Mouse (Mus musculus) ES-CJ7 (cell line): ENCODE results near the gene Tmem135.
"Not testable (repeated sequence)": the region's sequence is repeated elsewhere in the genome, so short reads cannot be mapped to it uniquely, and the experiment has no call there.

ENCODE experiments used
- DNase-seq: peaks from one replicate; pipeline ENCODE4 v3.0.0; 2011; ENCODE audit warnings: low read depth, low spot score

Tmem135 gene

DNA sequence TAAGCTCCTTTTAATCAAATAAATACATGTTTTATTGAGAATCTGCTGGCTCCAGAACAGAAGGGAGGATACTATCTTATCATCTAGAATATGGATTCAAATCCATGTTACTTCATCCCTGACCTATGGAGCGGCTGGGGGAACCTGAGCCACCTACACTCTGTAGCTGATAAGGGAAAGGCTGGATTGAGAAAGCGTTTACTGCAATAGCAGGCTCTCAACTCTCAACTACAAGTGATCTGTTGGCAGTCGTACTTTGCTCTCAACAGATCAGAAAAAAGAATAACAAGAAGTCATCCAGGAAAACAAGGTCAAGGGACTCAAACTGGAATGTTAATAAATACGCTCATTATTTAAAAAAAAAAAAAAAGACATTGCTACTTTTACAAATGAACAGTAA, 77.3 kb downstream of the Tmem135 start:
- no peak for DNase-seq

DNA sequence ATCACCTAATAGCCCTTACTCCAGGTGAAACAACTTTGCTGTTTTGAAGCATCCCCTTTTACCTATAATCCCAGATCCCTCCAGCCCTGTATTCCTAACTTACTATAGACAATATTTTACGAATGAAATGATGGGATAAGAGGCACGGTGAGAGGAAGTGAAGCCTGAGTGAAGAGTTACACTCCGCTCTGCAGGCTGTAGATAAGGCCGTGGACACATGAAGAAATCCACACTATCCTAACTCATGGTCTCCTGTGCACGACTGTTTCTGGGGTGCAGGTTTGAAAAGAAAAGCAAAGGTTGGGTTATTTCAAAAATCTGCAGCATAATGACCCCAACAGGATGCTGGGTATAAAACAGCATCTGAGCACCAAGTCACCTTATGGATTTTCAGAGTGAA, 77.8 kb downstream of the Tmem135 start:
- DNase-seq, result no peak

DNA sequence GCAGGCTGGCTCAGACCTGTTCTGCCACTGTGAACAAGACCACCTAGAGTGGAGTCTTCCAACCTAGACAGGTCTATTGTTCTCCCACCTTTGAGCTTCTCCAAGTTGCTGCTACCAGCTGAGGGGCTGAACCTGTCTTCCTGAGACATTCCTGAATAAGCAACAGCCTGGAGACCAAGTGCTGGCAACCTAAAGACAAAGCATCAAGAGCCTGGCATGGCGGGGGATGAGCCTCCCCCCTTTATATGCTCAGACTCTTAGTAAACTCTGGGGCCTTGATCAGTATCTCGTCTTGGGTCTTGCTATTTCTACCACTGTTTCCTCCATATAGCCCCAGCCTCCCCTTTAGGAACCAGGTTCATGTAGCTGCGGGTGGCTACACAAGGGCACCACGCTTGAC, 81.3 kb downstream of the Tmem135 start:
- DNase-seq, result peak; percentile 86

DNA sequence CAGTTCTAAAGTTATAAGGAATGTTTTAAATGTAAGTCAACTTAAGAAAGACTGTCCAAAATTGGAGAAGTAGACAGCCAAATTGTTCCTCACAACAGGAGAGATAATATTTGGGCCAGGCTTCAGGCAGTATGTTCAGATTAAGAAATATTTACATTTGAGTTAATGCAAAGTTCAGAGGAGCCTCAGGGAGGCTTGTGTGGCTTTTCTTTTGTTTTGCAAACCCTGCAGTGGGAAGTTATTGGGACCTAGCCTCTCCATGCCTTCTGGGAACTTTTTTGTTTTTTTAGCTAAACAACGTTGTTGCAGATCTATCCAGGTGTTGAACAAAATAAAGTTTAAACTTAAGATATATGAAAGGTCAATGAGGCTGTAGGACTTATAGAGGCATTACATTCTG, 84.7 kb downstream of the Tmem135 start:
- no peak for DNase-seq

DNA sequence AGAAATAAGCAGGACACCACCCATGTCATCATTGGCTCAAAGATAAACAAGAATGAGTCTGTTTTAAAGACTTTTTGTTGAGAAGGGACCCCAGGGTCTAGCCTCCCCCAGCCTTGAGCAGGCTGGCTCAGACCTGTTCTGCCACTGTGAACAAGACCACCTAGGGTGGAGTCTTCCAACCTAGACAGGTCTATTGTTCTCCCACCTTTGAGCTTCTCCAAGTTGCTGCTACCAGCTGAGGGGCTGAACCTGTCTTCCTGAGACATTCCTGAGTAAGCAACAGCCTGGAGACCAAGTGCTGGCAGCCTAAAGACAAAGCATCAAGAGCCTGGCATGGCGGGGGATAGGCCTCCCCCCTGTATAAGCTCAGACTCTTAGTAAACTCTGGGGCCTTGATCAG, 86.9 kb downstream of the Tmem135 start:
- peak; percentile 78 for DNase-seq

DNA sequence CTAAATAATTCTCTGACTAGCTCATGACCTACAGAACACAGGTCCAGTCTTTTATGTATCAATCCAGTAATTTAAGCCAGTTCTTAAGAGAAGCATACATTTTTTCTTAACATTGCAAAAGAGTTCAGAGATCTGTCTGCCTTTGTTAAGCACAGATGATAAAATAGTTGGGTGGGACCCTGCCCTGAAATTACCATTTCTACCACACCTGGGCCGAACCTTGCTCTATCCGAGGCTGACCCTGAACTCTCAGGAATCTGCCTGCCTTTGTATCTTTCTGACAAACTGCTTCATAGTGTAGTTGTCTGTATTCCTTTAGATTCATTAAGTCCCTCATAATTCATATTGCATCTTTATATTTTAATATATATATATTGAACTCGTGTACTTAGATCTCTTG, 87.9 kb downstream of the Tmem135 start:
- peak; percentile 57 for DNase-seq

DNA sequence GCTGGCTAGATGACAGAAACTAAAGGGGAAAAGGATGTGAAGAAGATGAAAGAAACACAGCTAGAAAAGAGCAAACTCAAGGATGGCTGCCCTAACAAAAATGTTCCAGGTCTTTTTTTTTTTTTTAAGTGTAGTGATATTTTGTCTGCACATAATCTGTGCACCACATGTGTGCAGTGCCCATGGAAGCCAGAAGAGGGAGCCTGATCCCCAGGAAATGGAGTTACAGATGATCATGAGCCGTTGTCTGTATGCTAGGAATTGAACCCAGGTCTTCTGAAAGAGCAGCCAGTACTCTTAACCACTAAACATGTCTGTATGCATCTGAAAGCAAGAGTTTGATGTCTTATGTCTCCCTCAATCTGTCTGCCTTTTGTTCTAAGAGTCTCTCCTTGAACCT, 92.5 kb downstream of the Tmem135 start:
- DNase-seq, result peak; percentile 56

DNA sequence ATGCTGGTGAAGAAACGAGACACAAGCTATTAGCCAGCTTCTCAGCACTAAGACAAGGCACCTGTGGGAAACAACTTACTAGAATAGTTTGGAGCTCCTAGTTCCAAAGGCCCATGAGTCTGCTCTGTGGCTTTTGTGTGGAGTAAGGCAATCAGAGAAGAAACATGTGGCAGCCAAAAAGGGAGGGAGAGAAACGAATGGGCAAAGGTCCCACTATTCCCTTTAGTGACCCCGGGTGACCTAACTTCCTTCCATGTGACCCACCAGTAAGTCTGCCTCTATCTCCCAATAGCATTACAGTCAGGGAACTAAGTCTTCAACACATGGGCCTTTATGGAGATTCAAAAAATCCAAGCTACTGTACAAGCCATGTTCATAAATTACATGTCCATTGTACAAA, 95.1 kb downstream of the Tmem135 start:
- DNase-seq, result no peak

DNA sequence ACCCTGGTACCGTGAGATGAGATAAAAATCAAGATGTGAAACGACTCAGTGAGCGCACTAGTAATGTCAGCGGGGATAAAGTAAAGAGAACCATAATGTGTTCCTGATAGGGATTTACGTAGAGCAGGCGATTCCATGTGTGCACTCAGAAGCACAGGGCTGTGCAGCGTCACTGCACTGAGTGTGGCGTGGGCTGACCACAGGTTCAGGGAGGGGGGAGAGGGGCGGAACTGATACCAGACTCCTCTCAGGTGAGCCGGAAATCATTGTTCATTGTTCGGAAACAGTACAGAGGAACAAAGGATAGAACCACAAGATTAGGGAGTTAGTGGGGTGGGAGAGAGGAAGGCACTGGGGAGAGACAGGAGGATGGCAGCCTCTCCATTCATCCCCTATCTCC, 95.8 kb downstream of the Tmem135 start:
- DNase-seq, result no peak

DNA sequence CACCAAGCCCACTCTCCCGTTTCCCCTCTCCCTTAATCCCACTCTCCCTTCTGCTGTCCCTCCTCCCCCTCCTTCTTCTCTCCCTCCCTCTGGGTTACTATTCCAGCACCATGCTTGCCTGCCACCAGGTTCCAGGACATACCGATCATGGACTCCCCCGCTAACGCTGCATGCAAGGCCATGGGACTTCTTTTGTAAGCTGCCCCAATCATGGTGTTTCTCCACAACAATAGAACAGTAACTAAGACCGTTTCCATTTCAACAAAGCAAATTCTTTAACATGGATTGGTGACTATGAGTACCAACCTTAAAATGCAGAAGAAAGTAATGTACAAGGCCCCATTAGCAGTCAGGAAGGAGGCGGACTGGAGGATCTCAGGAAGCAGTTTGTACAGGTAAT, 97.2 kb downstream of the Tmem135 start:
- DNase-seq, result no peak

DNA sequence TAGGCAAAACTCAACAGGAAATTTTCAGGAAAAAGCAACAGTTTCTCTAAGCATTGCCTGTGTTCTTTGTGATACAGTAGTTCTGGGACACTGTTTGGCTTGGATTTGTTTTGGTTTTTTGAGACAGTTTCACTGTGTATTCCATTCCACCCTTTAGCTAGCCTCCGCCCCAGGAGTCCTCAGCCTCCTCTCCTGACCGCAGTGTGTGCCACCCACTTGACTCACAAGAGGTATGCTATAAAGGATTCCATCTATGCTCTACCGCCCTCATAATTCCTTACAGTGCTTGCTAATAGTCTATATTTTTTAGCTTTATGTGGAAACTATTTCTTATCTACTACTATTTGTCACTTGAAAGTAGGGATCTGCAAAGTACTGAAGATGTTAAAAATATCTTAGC, 99.1 kb downstream of the Tmem135 start:
- no peak for DNase-seq

DNA sequence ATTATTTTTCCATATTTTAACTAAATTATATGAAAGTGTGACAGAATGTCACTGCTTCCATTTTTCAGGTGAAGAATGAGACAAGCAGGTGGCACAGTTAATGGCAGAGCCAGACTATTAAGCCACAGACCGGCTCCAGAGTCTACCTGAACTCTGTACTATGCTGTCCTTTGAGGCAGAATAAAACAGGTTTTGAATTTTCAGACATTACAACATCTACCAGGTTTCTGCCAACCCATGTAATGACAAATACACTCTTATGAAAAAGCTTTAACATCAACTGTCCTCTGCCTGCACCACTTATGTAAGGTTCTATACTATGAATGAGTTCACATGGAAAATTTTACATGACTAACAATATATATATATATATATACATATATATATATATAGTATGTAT, 100.3 kb downstream of the Tmem135 start:
- DNase-seq, result no peak

DNA sequence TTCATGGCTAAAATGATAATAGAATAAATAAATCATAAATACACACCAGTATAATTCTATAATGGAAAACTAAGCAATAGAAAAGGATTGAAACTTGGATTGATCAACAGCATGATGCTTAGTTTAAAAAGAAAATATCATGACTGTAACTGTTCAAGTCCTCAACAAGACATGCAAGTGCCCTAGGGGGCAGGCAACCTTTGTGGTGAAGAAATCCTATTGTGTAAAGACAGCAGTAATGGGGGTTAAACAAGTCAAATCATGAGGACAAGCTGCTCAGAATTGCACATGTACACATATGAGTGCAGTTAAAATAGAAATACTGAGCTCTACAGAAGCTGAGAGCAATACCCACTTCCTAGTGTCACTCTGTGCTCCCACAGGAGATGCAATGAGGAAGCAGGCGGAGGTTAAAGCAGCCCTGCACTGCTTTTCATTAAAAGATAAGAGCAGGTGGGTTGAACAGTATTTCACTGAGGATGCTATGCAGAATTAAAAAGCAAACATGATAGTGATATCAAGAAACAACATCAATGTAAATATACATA, 105.0 kb downstream of the Tmem135 start:
- DNase-seq, result no peak

DNA sequence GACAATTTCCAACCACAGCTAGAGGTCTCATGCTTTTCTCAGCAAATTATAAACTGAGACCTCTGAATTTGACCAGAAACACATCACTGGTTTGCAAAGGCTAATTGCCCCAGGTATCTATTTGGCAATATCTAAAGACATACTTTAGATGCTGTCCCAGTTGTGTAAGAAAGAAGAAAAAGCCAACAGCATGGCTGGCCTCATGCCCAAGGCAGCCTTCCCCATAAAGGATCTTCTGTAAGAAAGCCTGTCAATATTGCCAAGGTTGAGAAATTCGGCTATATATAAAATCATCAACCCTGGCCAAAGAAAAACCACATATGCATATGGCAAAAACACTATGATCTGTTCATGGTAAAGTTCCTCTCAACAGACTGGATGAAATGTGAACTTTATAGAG, 107.1 kb downstream of the Tmem135 start:
- no peak for DNase-seq

DNA sequence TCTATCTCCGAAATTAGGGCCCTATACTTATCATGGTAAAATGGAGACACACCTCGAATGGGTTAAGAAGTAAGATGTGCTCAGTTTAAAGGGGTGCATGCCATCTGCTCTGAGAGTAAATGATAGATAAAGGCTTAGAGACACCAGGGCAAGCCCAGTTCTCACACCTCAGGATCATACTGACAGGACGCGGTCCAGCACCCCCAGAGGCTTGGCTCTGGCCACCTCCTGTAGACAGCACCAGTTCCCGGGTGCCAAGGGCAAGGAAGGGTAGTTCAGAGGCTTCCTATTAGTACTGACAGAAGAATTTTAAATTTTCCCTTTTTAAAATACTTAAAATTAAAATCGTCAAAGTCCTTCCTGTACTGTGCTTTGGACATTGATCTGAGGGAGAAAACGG, 121.4 kb downstream of the Tmem135 start:
- no peak for DNase-seq

DNA sequence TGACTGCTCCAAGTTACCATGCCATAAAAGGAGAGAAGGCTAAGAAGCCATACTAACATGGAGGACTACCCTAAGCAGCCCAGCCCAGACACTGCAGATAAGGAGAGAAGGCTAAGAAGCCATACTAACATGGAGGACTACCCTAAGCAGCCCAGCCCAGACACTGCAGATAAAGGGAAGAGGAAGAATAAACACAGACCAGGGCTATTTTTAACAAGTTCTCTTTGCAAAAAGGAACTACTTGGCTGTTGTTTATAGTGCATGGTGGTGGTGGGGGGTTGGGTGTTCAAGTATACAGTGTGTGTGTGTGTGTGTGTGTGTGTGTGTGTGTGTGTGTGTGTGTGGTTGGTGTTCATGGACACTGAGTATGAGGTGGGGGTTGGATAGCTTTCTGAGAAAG, 133.6 kb downstream of the Tmem135 start:
- not testable (repeated sequence) for DNase-seq

DNA sequence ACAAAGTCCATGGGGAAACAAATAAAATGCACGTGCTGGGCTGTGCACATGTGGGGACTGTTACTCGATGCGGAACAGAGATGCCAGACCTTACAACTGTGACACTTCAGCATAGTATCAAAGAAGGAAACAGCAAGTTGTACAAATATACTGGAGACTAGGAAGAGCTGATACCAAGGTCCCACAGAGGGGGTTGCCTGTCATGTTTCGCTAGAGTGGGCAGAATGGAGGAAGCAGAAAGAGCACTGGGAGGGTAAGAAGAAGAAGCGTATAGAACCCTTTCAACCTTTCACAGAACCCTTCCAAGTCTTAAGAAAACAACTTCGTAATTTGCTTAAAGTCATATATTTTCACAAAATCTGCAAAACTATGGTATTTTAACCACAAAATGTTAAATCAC, 134.2 kb downstream of the Tmem135 start:
- no peak for DNase-seq

DNA sequence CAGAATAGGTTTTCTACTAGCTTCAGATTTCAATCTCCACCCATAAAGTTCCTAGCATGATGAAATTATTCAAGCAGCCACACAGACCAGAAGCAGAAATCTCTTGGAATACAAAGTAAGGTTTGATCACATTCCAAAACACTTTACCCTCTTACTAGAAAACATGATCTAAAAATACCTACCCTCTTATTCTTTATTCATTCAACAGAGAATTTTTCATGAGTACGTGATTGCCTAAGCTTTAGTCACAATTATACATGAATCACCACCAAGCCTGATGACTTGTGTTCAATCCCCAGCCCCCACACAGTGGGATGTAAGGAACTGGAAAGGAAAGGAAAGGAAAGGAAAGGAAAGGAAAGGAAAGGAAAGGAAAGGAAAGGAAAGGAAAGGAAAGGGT, 136.5 kb downstream of the Tmem135 start:
- no peak for DNase-seq

DNA sequence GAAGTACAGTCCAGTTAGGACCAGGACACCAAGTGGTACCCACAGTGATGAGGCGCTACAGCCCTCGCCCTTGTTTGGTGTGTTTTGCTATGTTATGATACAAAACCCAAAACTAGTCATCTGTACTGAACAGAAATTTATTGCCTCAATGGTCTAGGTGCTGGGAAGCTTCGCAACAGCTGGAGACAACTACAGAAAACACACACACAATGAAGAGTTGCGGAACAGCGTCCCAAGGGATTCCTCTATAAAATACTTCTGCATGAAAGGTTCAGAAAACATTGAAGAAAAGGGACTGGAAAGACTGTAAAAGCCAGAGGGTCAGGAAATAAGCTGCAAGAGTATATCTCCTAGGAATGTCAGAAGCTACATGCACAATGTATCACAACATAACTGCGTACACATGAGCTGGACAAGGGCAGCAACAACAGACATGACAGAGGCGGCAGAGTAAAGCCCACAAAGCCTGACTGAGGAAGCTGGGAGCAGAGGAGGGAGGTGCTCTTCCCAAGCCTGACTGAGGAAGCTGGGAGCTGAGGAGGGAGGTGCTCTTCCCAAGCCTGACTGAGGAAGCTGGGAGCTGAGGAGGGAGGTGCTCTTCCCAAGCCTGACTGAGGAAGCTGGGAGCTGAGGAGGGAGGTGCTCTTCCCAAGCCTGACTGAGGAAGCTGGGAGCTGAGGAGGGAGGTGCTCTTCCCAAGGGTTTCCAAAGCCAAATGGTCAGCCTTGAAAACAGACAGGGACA, 137.8 kb downstream of the Tmem135 start:
- DNase-seq, result no peak

DNA sequence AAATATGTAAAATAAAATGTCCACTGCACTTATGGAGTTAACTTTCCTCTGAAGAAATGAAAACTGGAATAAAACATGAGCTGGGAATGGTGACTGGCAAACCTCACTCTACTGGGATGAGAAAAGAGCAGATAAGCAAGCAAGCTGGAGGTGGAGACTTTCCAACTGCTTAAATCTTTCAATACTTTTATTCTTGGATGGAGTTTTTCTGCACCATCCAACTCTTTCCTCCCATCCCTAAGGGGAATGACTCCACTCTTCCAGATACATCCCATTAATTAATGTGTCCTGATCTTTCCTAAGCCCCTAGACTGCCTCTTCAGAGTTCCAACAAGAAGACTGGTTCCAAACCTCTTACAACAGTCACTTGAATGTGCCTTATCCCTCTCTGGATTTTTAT, 143.1 kb downstream of the Tmem135 start:
- DNase-seq, result no peak

DNA sequence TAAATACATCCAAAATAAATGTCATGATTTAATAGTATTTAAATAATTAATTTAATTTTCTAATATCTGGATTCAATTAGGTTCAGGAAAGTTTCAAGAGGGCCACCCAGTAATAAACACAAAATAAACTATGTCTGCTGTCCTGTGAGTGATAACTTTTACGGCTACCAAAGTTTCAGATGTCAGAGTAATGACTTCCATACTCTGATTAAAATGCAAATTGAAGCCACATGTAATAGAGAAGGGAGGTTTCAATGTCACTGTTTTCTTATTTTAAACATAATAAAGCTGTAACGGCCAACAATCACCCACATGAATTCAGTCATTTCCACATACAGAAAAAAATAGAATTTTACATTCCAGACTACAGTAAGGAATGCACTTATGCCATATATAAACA, 145.2 kb downstream of the Tmem135 start:
- DNase-seq, result no peak

DNA sequence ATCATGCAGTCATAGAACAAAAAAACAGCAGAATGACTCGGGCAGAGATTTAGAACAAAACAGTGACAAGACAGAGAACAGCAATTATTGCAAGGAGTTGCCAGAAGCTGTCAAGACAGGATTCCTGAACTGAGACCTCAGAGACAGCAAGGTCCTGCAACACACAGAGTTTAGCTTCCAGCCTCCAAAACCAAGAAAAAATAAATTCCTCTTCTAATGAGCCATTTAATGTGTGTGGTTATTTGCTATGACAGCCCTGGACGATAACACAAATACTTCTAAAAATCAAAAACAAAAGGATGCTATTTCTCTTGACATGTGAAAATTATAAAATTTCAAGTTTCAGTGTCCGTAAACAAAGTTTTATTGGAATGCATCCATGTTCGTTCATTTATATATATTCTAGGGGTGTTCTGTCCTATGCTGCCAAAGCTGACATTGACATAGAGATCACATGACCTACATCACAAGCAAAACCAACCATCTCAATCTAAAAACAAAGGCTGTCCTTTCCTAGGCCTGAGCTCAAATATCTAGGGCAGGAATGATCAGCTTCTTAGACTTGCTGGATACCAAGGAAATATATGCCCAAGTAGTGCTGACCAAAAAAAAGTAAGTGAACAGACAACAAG, 146.0 kb downstream of the Tmem135 start:
- no peak for DNase-seq

DNA sequence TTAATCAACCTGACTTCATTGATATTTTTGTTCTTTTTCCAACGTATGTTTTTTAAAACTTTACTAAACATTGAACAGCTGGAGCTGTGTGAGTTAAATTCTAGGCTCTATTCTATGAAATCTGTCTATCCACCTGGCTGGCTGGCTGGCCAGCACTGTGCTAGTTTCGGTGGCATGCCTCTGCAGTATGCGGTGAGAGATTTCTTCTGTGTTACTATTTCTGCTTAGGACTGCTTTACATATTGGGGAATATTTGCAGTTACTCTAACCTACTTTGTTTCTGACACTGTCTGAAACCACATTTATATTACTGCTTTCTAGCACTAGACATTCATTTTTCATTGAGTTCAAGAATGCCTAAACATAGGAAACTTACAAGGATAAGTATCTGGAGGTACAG, 150.2 kb downstream of the Tmem135 start:
- no peak for DNase-seq
